Mouse (Mus musculus): ENCODE data around the gene Krt16.
A peak's percentile ranks its signal among the peaks of the same experiment; 100 is the strongest.

The Krt16 gene

GRCm38 (mm10) chr11:100248852-100249465, at the start of gene Krt16:
Gene Krt16, minus strand, starts transcription at chr11:100248902.
- no peak for DNase-seq (ENCODE audit: low spot score in 2 of 2)

- no peak for DNase-seq (ENCODE audit: low spot score in 2 of 2)
Observed at GRCm38 (mm10) chr11:100297801-100298200, 49.1 kb upstream of the Krt16 start.

- peak; percentile 34 to 55 for DNase-seq (ENCODE audit: low spot score in 2 of 2)
Observed at GRCm38 (mm10) chr11:100295308-100295707, 46.6 kb upstream of the Krt16 start.

- no peak for DNase-seq (ENCODE audit: low spot score in 2 of 2)
Observed at GRCm38 (mm10) chr11:100292884-100293283, 44.2 kb upstream of the Krt16 start.

GRCm38 (mm10) chr11:100290235-100290634, 41.5 kb upstream of the Krt16 start:
- no peak for DNase-seq (ENCODE audit: low spot score in 2 of 2)

GRCm38 (mm10) chr11:100288942-100289341, 40.2 kb upstream of the Krt16 start:
- DNase-seq (ENCODE audit: low spot score in 2 of 2): no peak

GRCm38 (mm10) chr11:100287024-100287423, 38.3 kb upstream of the Krt16 start:
- no peak for DNase-seq (ENCODE audit: low spot score in 2 of 2)

- DNase-seq (ENCODE audit: low spot score in 2 of 2): no peak
Observed at GRCm38 (mm10) chr11:100284988-100285387, 36.3 kb upstream of the Krt16 start.

- DNase-seq (ENCODE audit: low spot score in 2 of 2): peak; percentile 20 to 42
Observed at GRCm38 (mm10) chr11:100282549-100282948, 33.8 kb upstream of the Krt16 start.

- DNase-seq (ENCODE audit: low spot score in 2 of 2): peak; percentile 32 to 41
Observed at GRCm38 (mm10) chr11:100281596-100282544, 33.2 kb upstream of the Krt16 start.

- no peak for DNase-seq (ENCODE audit: low spot score in 2 of 2)
Observed at GRCm38 (mm10) chr11:100278759-100279158, 30.1 kb upstream of the Krt16 start.

- no peak for DNase-seq (ENCODE audit: low spot score in 2 of 2)
Observed at GRCm38 (mm10) chr11:100277726-100278480, 29.2 kb upstream of the Krt16 start.

- DNase-seq (ENCODE audit: low spot score in 2 of 2): no peak
Observed at GRCm38 (mm10) chr11:100275466-100275865, 26.8 kb upstream of the Krt16 start.

- DNase-seq (ENCODE audit: low spot score in 2 of 2): no peak
Observed at GRCm38 (mm10) chr11:100274719-100275118, 26.0 kb upstream of the Krt16 start.

GRCm38 (mm10) chr11:100271878-100272277, 23.2 kb upstream of the Krt16 start:
- no peak for DNase-seq (ENCODE audit: low spot score in 2 of 2)

GRCm38 (mm10) chr11:100269821-100270332, 21.2 kb upstream of the Krt16 start, which contains the start of gene Krt42:
Gene Krt42, minus strand, starts transcription at chr11:100269871.
- no peak for DNase-seq (ENCODE audit: low spot score in 2 of 2)

GRCm38 (mm10) chr11:100262058-100262980, 13.6 kb upstream of the Krt16 start:
- no peak for DNase-seq (ENCODE audit: low spot score in 2 of 2)

- no peak for DNase-seq (ENCODE audit: low spot score in 2 of 2)
Observed at GRCm38 (mm10) chr11:100261235-100261605, 12.5 kb upstream of the Krt16 start.

GRCm38 (mm10) chr11:100260514-100261234, 12.0 kb upstream of the Krt16 start, which contains the start of gene Krt17:
Gene Krt17, minus strand, starts transcription at chr11:100261029.
- DNase-seq (ENCODE audit: low spot score in 2 of 2): no peak

GRCm38 (mm10) chr11:100259079-100259478, 10.4 kb upstream of the Krt16 start:
- no peak for DNase-seq (ENCODE audit: low spot score in 2 of 2)

Data from spleen, postnatal 36 days (tissue).